8 mouse cellular contexts compared by ENCODE assay signal in genomic region chr12:3807548-3808395, GRCm38 (mm10). TPM values are rescaled to one million over a fixed set of nuclear protein-coding genes. Genes with fewer than 3 reads are reported as not detected.
A peak's percentile ranks its signal among the peaks of the same experiment; 100 is the strongest.
DNase-seq lines count a peak whose midpoint lies in the region; ATAC-seq and TF ChIP-seq lines count a peak whose summit lies in the region.

No protein-coding gene starts in this region.

- no peak for TF ChIP-seq CTCF in lung, adult 2 months (IDR thresholded peaks at IDR 0.05; ENCODE audit: insufficient read depth, low read length)

- peak; percentile 38 to 55 for DNase-seq in urinary bladder, adult 18-20 months (ENCODE audit: low spot score in 2 of 2)
- DNase-seq in urinary bladder, postnatal 10 days (ENCODE audit: low spot score) = no peak
- DNase-seq in embryo, embryonic 10.5 days (ENCODE audit: low spot score) = peak; percentile 50
- peak; percentile 62 for DNase-seq in lung, adult 2 months
- DNase-seq in ovary, adult 18-20 months (ENCODE audit: low spot score) = peak; percentile 48
- peak; percentile 69 for DNase-seq in thymus, postnatal 25 days

- H3K36me3 ChIP-seq in heart, embryonic 11.5 days (ENCODE audit: control insufficient read depth, insufficient read depth, low read length) = no peaks in the 10 kb centered on the region
- H3K36me3 ChIP-seq in kidney, embryonic 15.5 days = no peaks in the 10 kb centered on the region

- peak; percentile 46 for ATAC-seq in heart, embryonic 11.5 days (replicated peaks; ENCODE audit: insufficient number of reproducible peaks, low FRiP score, low TSS enrichment)
- peak; percentile 52 for ATAC-seq in kidney, embryonic 15.5 days (replicated peaks; ENCODE audit: low FRiP score)

- H3K4me3 ChIP-seq in heart, embryonic 11.5 days (ENCODE audit: low read depth, low read length) = peak overlapping the region; percentile 88
- peak overlapping the region; percentile 90 for H3K4me3 ChIP-seq in kidney, embryonic 15.5 days (replicated peaks)
- peak overlapping the region; percentile 64 for H3K4me3 ChIP-seq in lung, adult 2 months (replicated peaks; ENCODE audit: extremely low read depth, low read depth, low read length)

- 1% methylated on average over 72 of the region's 105 CpGs for WGBS in heart, embryonic 11.5 days (ENCODE audit: insufficient replicate concordance)
- WGBS in kidney, embryonic 15.5 days = 1% methylated on average over 59 of the region's 105 CpGs
- 2% methylated on average over 67 of the region's 105 CpGs for WGBS in lung, adult 2 months

- peak overlapping the region; percentile 93 for H3K9ac ChIP-seq in heart, embryonic 11.5 days (ENCODE audit: low read depth, low read length)
- H3K9ac ChIP-seq in kidney, embryonic 15.5 days = peak overlapping the region; percentile 91

- H3K9me3 ChIP-seq in heart, embryonic 11.5 days (replicated peaks; ENCODE audit: control insufficient read depth, low read length) = no peaks in the 10 kb centered on the region
- H3K9me3 ChIP-seq in kidney, embryonic 15.5 days (replicated peaks) = no peaks in the 10 kb centered on the region

- H3K4me1 ChIP-seq in heart, embryonic 11.5 days (ENCODE audit: control insufficient read depth, insufficient read depth, low read length) = peaks cover 47% of the 10 kb centered on the region
- peaks cover 56% of the 10 kb centered on the region for H3K4me1 ChIP-seq in kidney, embryonic 15.5 days
- H3K4me1 ChIP-seq in lung, adult 2 months (ENCODE audit: control insufficient read depth, insufficient read depth, low read length) = peaks cover 29% of the 10 kb centered on the region

- no peaks in the 10 kb centered on the region for H3K27me3 ChIP-seq in heart, embryonic 11.5 days (ENCODE audit: control insufficient read depth, insufficient read depth, low read length)
- no peaks in the 10 kb centered on the region for H3K27me3 ChIP-seq in kidney, embryonic 15.5 days

- peak overlapping the region; percentile 85 for H3K4me2 ChIP-seq in heart, embryonic 11.5 days
- peak overlapping the region; percentile 76 for H3K4me2 ChIP-seq in kidney, embryonic 15.5 days

- TF ChIP-seq POLR2A in lung, adult 2 months (IDR thresholded peaks at IDR 0.05; ENCODE audit: borderline replicate concordance, extremely low read depth, low read depth, low read length) = no peak

- peak overlapping the region; percentile 96 for H3K27ac ChIP-seq in heart, embryonic 11.5 days (ENCODE audit: low read depth, low read length)
- H3K27ac ChIP-seq in kidney, embryonic 15.5 days = peak overlapping the region; percentile 99

RNA-seq across cellular contexts. Expression of gene Dnmt3a, which starts 2.0 kb away (rescaled TPM):
- 55.1 and 60.1 TPM in 2 replicates for polyA plus RNA-seq in heart, embryonic 11.5 days (2014; fragmentation: Nextera tagmentation; extraction: Ambion mirVana)
- 124 and 132 TPM in 2 replicates for polyA plus RNA-seq in kidney, embryonic 15.5 days (2015; fragmentation: Nextera tagmentation; extraction: Ambion mirVana)
- 14.6 and 14.7 TPM in 2 replicates for polyA plus RNA-seq in lung, adult 2 months (2012; rRNA removed)
